Mouse (Mus musculus) heart, postnatal 0 days (tissue): Measurements from ENCODE around the gene Prkg1. TPM values are rescaled to one million over a fixed set of nuclear protein-coding genes. Genes with fewer than 3 reads are reported as not detected.

ENCODE experiments used
- ATAC-seq: fragments of 200-750 bp; cut with Nextera tagmentation; 2 replicates; pipeline ENCODE4 v1.8.0; 2017; ENCODE audit warnings: low read depth, moderate number of reproducible peaks, moderate library complexity; ENCODE audit not compliant: insufficient read depth
- DNase-seq: peaks from one replicate; pipeline ENCODE4 v3.0.0-alpha.2; 2016; ENCODE audit warnings: low spot score
- H3K27ac ChIP-seq: fragments of 300-500 bp; sonication (generic); 2 replicates; pipeline ENCODE4 v1.5.1; 2014; ENCODE audit warnings: low read depth, mild to moderate bottlenecking
- H3K27me3 ChIP-seq: fragments of 300-500 bp; sonication (generic); 2 replicates; pipeline ENCODE4 v1.6.1; 2014; ENCODE audit warnings: low read length, mixed read lengths; ENCODE audit not compliant: control insufficient read depth, insufficient read depth
- H3K36me3 ChIP-seq: fragments of 300-500 bp; sonication (generic); replicated peaks from 2 replicates; pipeline ENCODE4 v1.6.1; 2014; ENCODE audit warnings: low read length, mixed read lengths; ENCODE audit not compliant: control insufficient read depth, insufficient read depth
- H3K4me1 ChIP-seq: fragments of 300-500 bp; sonication (generic); 2 replicates; pipeline ENCODE4 v1.6.1; 2014; ENCODE audit warnings: antibody characterized with exemption; ENCODE audit not compliant: control insufficient read depth, insufficient read depth
- H3K4me2 ChIP-seq: fragments of 300-500 bp; sonication (generic); 2 replicates; pipeline ENCODE4 v1.6.1; 2014; ENCODE audit warnings: low read depth, mild to moderate bottlenecking, low read length, moderate library complexity
- H3K4me3 ChIP-seq: fragments of 300-500 bp; sonication (generic); 2 replicates; pipeline ENCODE4 v1.5.1; 2014; ENCODE audit warnings: low read depth, low read length
- H3K9ac ChIP-seq: fragments of 300-500 bp; sonication (generic); replicated peaks from 2 replicates; pipeline ENCODE4 v1.6.1; 2014; ENCODE audit warnings: low read depth, low read length, mixed read lengths
- H3K9me3 ChIP-seq: fragments of 300-500 bp; sonication (generic); replicated peaks from 2 replicates; pipeline ENCODE4 v1.6.1; 2016; ENCODE audit warnings: low read length; ENCODE audit not compliant: control insufficient read depth
- CTCF ChIP-seq: IDR thresholded peaks from 2 replicates; pipeline ENCODE4 v1.5.1; 2016; ENCODE audit warnings: antibody characterized with exemption, control low read depth, low read depth
- EP300 ChIP-seq: IDR thresholded peaks from 2 replicates; pipeline ENCODE4 v1.6.1; 2016; ENCODE audit warnings: antibody characterized with exemption, low read depth
- WGBS: fragments of 180-500 bp; shearing (Covaris S2); extraction: QIAGEN DNeasy Blood & Tissue Kit; methylation state at CpG from one replicate; pipeline ENCODE4 v1.1.7; 2014; 5-methylcytosine and 5-hydroxymethylcytosine counted together
- polyA plus RNA-seq: library from polyadenylated mRNA; unstranded; fragments of >200 nt; fragmentation: Nextera tagmentation; extraction: Ambion mirVana; gene quantifications from 2 replicates; pipeline ENCODE4 v1.2.1, GENCODE M21; 2015
- total RNA-seq: library from RNA; depleted of rRNA; stranded (reverse); fragments of >200 nt; gene quantifications from 2 replicates; pipeline ENCODE4 v1.2.3, GENCODE M21; 2014; ENCODE audit warnings: low replicate concordance

Gene Prkg1
- total and polyA plus RNA-seq, 2 experiments from 2014 or later: 4.5 to 14.6 TPM

DNA sequence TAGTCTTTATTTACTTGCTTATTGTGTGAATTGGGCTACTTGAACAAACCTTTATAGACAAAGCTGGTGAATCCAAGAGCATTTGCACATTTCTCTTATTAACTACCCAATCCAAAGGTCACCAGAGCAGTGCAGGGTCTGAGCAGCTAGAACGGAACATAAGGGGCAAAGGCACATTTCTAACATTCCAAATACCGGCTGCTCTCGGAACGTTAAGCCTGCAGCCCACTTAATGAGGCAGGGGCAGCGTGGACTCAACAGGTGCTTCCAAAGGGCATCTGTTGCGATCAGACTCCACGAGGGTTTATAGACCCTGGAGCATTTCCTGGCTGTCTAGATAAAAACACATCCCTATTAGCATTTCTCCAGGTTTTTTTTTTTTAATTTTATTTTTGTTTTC, 1138.8 kb downstream of the Prkg1 start:
- ATAC-seq: no peak
- WGBS: 31% methylated on average over 7 of the region's 7 CpGs
- DNase-seq: no peak
- Histone ChIP-seq H3K9ac (no peak overlapping the region), H3K4me3 (no peak overlapping the region), H3K4me1 (peaks cover 31% of the 10 kb centered on the region), H3K36me3 (no peaks in the 10 kb centered on the region), H3K4me2 (no peak overlapping the region), H3K27ac (no peak overlapping the region), H3K9me3 (no peaks in the 10 kb centered on the region), H3K27me3 (no peaks in the 10 kb centered on the region)
- no peak for TF ChIP-seq CTCF
- TF ChIP-seq EP300: no peak

GRCm38 (mm10) chr19:30625391-30625790, 1139.4 kb downstream of the Prkg1 start:
- Histone ChIP-seq H3K27me3 (no peaks in the 10 kb centered on the region), H3K4me3 (no peak overlapping the region), H3K4me1 (peaks cover 31% of the 10 kb centered on the region), H3K36me3 (no peaks in the 10 kb centered on the region), H3K4me2 (peak overlapping the region; percentile 27; the same call in 1 of the 2 replicates), H3K9me3 (no peaks in the 10 kb centered on the region), H3K27ac (no peak overlapping the region), H3K9ac (no peak overlapping the region)
- TF ChIP-seq CTCF (no peak), EP300 (no peak)
- 21% methylated on average over 2 of the region's 2 CpGs for WGBS
- DNase-seq: peak; percentile 72
- 0 out of 2 replicates have a peak, but pooled peaks have one; percentile 12 for ATAC-seq

DNA sequence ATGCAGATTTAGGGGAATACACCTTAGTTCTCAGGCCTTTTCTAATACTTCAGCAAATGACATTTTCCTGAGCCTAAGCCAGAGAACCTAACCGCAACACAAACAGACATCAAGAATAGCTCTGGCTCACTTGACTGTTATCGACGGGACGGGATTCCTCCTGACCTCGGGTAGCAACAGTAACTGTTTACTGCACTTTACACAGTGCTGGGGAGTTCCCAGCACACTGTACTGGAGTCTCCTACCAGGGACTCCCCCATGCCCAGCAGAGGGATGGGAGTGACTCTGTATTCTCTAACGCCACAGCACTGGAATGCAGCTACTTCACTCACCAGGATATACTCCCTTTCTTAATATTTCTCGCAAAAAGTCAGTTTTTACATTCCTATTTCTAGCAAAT, 1141.2 kb downstream of the Prkg1 start:
- H3K27me3 ChIP-seq: no peaks in the 10 kb centered on the region
- peak; percentile 99 for ATAC-seq
- H3K9ac ChIP-seq: no peak overlapping the region
- peak overlapping the region; percentile 34; the same call in 1 of the 2 replicates for H3K4me2 ChIP-seq
- H3K27ac ChIP-seq: peak overlapping the region; percentile 38; the same call in 1 of the 2 replicates
- H3K9me3 ChIP-seq: no peaks in the 10 kb centered on the region
- DNase-seq: peak; percentile 89
- H3K36me3 ChIP-seq: no peaks in the 10 kb centered on the region
- WGBS: 7% methylated on average over 7 of the region's 7 CpGs
- TF ChIP-seq EP300 (peak; percentile 58; the same call in 1 of the 2 replicates), CTCF (no peak)
- peaks cover 31% of the 10 kb centered on the region for H3K4me1 ChIP-seq
- H3K4me3 ChIP-seq: no peak overlapping the region

GRCm38 (mm10) chr19:30613150-30613865, 1151.5 kb downstream of the Prkg1 start:
- H3K27me3 ChIP-seq: no peaks in the 10 kb centered on the region
- no peak overlapping the region for H3K27ac ChIP-seq
- TF ChIP-seq EP300 (no peak), CTCF (no peak)
- no peak overlapping the region for H3K4me3 ChIP-seq
- no peaks in the 10 kb centered on the region for H3K36me3 ChIP-seq
- no peaks in the 10 kb centered on the region for H3K4me1 ChIP-seq
- no peak for ATAC-seq
- H3K9me3 ChIP-seq: no peaks in the 10 kb centered on the region
- DNase-seq: no peak
- no peak overlapping the region for H3K9ac ChIP-seq
- WGBS: 74% methylated on average over 3 of the region's 3 CpGs
- no peak overlapping the region for H3K4me2 ChIP-seq

GRCm38 (mm10) chr19:30586366-30586765, 1178.5 kb downstream of the Prkg1 start:
- no peak overlapping the region for H3K4me3 ChIP-seq
- H3K27me3 ChIP-seq: no peaks in the 10 kb centered on the region
- WGBS: 83% methylated on average over 3 of the region's 3 CpGs
- no peaks in the 10 kb centered on the region for H3K9me3 ChIP-seq
- H3K27ac ChIP-seq: no peak overlapping the region
- DNase-seq: no peak
- H3K4me1 ChIP-seq: no peaks in the 10 kb centered on the region
- H3K9ac ChIP-seq: no peak overlapping the region
- no peaks in the 10 kb centered on the region for H3K36me3 ChIP-seq
- no peak for ATAC-seq
- no peak overlapping the region for H3K4me2 ChIP-seq
- TF ChIP-seq EP300 (no peak), CTCF (no peak)

- H3K4me1 ChIP-seq: no peaks in the 10 kb centered on the region
- H3K4me3 ChIP-seq: no peak overlapping the region
- no peak for DNase-seq
- WGBS: 80% methylated on average over 6 of the region's 6 CpGs
- ATAC-seq: no peak
- no peak overlapping the region for H3K27ac ChIP-seq
- TF ChIP-seq EP300 (no peak), CTCF (no peak)
- H3K9me3 ChIP-seq: no peaks in the 10 kb centered on the region
- H3K36me3 ChIP-seq: no peaks in the 10 kb centered on the region
- no peak overlapping the region for H3K4me2 ChIP-seq
- H3K9ac ChIP-seq: no peak overlapping the region
- H3K27me3 ChIP-seq: no peaks in the 10 kb centered on the region
These were observed 1200.3 kb downstream of the Prkg1 start for GRCm38 (mm10) chr19:30564516-30564915.
